Mouse (Mus musculus) erythroblast, adult 5-6 weeks (primary cell): ENCODE results near the gene Dera. TPM values are rescaled to one million over a fixed set of nuclear protein-coding genes. Genes with fewer than 3 reads are reported as not detected.
"Not testable (repeated sequence)": the region's sequence is repeated elsewhere in the genome, so short reads cannot be mapped to it uniquely, and the experiment has no call there.

Experiments
- ATAC-seq: replicated peaks from 2 replicates; pipeline ENCODE4 v1.8.0; 2016; ENCODE audit warnings: moderate number of reproducible peaks, mild to moderate bottlenecking, moderate TSS enrichment, inconsistent platforms; ENCODE audit not compliant: poor library complexity, low FRiP score, severe bottlenecking
- total RNA-seq, 2 experiments: library from RNA; stranded (forward) in 1 of 2; stranded (reverse) in 1 of 2; fragments of 150-400 nt in 1 of 2; fragments of 200-764, 138-1000 nt in 1 of 2; gene quantifications; 2 replicates each; pipeline versions ENCODE4 v1.2.3 to v1.2.4; 2015 to 2017; ENCODE audit warnings: low replicate concordance in 2 of 2

Dera gene
- 12.3 and 20.0 TPM in 2 replicates for total RNA-seq (2015; ENCODE audit: low replicate concordance)
- 7.8 and 15.8 TPM in 2 replicates for total RNA-seq (2017; ENCODE audit: low replicate concordance)

DNA sequence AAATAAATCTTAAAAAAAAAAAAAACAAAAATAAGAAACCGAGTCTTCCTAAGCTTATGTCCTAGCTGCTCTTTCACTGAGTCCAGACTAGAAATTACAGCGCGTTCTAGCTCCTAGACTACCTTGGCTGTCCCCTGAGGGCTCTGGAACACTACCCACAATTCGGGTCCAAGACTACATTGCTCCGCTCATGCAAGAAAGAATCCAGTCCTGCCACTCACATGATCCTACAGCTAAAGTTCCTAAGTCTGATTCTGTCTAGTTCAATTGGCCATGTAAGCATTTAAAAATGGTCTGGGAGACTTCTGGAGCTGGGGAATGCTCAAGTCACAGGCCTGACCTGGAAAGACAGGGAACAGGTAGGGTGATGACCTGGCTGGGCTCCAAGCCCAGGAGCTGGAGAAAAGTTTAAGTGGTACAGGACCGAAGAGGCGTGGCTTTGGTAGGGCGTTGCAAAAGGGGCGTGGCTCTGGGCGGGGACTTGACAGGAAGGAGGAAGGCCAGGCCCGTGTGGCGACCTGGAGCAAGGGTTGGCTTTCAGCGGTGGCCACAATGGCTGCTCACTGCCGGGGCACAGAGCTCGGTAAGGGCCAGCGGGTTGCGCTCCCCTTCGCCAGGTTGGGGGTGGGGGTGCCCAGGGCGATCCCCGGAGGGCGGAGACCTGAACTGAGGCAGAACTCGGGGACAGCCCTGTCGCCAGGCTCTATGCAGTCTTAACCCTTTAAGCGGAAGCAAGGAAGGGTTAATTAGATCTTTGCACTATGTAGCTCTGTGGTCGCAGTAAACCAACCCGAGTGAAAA, at the start of gene Dera:
Gene Dera (plus strand): TSS at position 491 of the 801 bp plus-strand sequence.
- ATAC-seq = peak; percentile 98

DNA sequence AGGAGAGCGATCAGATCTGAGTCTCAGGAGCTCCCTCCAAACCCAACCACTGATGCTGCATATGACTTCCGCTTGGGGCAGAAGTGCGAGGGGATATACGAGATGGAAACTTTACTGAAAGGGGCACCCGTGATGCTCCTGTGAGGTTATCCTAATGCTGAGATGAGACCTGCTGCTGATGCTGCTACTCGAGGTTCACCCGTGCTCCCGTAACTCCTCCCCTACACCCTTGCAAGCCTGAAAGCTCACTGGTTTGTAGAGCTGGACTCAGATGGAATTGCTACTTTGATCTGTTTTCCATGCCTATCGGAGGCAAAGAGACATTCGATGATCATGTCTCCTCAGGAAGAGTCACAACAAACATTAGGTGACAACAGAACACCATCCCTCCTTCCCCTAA, 48.1 kb upstream of the Dera start:
- ATAC-seq = no peak

DNA sequence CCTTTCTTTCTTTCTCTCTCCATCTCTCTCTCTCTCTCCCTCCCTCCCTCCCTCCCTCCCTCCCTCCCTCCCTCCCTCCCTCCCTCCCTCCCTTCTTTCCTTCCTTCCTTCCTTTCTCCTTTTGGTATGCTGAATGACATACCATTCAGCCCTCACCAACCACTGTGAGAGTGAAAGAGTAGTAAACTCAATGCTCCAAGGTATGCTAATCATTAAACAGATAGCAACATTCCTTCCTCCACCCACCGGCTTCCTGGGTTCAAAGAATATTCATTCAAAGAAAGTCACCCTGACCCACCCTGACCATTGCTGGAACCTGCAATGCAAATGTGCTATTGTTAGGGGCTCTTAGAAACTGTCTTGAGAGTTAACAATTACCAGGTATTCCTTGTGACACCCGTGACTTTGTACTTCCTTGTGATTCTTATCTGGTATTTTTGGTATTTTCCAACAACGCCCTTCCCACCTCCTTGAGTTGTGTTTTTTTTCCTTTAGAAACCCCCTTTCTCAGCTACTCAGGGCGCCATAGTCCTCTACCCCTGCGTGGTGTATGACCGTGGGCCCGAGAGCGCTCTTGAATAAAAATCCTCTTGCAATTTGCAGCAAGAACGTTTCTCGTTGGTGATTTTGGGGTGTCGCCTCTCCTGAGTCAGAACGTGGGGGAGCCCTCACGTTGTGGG, 45.5 kb upstream of the Dera start:
- ATAC-seq = not testable (repeated sequence)

DNA sequence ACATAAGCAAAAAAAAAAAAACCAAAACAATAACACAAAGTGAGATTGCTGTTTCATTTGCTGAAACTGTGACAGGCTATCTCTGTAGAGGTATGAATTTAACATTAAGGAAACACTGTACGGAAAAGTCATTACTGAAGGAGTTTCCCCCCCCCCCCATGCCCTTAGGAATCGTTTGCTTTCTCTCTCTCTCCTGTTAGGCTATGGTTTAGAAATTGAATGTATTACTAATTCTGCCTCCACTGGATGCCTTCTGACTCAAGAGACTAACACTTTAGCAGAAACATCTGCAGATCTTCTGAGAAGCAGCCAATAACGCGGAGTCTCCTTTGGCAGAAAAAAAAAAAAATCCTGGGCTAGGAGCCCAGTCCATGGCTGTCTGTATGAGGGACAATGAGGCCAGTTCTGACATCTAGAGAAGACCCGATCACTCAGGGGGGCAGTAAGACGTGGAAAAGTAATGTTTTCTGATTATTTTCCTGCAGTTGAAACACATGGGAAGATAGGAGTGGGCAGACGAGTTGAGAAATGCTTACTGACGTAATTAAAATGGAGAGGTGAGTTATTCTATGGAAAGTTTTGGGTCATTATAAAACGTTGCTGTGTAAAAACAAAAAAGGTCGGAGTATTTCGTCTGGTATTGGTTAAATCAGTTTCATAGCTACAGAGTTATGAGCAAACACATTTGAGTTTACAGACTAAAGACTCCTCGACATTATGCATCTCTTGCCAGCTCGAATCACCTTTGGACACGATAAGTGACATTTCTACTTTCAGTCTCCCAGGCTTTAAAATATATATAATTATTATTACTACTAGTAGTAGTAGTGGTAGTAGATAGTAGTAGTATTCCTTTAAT, 43.9 kb upstream of the Dera start:
- ATAC-seq = no peak

DNA sequence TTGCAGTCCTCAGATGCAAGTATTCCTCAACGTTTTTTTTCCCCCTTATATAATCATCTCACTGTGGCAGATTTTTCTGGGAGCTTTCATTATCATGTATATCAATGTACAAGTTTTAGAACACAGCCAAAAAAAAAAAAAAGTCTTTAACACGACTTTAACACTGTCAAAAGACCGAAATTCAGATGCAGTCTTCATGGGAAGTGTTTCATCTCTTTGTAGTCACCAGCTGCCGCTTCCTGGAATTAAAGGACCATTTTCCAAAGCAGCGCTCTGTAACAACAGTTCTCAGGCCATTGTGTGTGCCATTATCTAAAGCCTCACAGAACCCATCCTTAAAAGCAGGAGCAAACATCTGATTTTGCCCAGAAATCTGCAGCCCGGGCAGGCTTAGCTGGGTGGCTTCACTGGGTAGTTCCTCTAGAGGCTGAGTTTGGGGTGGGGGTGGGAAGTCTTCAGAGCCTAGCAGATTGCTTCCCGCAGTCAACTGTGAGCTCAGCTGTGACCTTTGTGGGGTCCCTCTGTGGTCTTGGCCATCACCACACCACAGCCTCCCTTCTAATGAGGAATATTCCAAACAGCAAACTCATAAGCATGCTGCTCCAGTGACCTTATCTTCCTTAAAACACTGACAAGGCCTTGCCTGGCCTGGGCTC, 41.6 kb upstream of the Dera start:
- ATAC-seq = no peak

DNA sequence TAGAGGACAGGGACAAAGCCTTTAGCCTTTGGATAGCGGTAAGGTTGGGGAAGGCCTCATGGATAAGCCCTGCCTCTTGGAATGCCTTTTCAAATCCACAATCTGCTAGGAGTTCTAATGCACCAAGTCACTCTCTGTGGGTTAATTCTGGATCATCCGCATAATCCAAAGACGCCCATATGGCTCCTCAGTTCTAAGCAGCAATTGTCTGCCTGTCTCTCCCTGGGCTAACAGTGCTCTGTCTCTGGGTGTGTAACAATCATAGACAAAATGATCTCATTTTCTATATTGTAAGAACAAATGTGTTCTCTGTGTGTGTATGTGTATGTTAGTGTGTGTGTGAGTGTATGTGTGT, 41.1 kb upstream of the Dera start:
- no peak for ATAC-seq

DNA sequence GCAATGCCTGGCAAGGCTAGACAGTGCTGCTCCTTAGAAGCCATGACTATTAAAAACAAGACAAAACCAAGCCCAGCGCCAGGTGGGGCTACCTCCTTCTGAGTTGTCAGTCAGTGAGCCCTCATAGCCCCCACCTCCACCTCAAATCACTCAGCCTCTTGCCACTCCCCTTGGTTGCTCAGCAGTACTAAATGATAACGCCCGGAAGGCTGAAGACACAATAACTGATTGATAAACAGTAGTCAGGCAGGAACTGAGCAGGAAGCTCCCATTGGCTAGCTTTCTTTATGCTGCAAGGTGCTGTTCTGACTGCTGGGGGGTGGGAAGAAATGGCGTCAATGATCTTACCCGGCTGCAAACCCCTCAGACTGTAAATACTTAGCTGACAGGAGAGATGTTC, 37.5 kb upstream of the Dera start:
- no peak for ATAC-seq

DNA sequence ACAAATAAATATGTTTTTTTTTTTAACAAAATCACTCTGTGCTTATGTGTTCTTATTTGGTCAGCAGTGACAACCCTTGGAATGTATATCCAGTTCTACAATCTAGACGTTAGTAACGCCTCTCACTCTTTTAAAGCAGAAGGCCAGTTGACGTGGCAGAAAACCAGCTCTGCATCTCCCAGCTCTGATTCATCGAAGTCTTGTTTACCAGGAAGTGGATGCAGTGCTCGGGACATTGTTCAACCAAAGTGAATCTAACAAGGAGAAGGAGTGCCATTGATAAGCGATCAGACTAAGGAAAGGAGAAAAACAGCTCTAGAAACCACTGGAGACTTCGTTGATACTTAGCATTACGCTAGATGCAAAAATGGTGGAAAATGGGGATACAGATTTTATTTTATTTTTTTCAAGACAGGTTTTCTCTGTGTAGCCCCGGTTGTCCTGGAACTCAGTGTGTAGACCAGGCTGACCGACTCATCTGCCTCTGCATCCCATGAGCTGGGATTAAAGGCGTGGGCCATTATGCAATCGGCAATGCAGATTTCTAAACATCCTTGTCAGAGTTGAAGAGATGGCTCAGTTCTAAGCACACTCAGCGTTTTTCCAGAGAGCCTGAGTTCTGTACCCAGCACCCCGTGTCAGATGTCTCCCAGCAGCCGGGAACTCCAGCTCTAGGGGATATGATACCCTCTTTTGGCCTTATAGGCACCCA, 32.0 kb upstream of the Dera start:
- ATAC-seq = no peak

DNA sequence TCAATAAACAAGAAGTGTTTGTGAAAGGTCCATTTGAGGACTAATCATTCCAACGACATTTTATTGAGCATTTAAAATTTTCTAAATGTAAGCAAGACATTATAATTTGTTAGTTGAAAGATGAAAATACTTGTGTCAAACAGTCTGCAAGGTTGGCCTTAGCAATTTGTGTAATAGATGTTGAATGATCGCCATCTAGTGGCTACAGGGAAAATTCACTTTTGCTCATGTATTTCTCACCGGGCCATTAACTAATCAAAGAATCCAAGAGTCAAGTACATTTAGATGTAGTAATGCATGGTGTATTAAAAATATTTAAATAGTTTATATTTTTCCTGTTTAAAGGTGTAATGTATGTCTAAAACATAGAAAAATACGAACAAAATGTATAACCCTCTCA, 30.4 kb upstream of the Dera start:
- peak; percentile 75; the same call in 1 of the 2 replicates for ATAC-seq

DNA sequence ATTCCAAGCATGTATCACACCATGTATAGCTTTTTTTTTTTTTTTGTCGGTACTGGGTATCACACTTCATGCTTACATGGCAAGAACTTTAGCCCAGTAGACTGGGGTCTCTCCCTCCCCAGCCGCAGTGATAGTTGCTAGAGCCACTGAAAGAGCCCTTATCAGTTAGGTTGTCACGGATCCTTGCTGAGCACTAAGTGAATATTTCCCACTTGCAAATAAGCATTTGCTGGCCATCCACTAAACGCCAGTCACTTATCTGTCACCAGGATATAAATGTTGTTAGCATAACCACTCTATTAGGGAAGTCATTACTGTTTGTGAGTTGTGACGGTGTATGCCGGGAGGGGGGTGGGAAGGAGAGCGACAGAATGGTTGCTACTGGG, 19.9 kb upstream of the Dera start:
- ATAC-seq = peak; percentile 40

DNA sequence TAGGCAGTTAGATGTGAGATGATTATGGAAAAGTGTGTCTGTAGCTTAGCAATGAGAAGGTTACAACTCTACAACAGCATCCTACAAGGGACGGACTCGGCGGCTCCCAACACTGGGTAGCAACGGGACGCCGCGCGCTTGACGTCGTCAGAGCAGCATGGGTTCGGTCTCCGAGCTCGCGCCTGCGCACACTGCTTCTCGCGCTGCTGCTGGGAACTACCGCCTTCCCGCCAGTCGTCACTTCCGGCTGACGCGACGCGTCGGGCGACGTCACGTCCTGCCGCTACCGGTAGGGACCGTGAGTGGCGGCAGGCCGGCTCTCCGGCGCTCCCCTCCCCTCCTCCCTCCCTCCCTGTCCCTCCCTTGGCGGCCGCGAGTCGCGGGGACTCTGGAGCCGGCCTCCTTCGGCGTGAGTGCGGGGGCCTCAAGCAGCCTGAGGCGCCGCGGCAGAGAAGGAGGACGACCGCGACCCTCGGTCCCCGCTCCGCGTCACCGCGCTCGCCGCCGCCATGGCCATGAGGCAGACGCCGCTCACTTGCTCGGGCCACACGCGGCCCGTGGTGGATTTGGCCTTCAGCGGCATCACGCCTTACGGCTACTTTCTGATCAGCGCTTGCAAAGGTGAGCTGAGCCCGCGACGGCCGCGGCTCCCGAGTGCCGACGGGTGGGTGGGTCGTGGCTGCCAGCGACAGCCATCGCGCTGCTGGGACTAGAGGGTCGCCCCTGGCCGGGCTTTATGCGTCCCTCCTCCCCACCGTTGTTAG, 19.3 kb upstream of the Dera start, which contains the start of gene Strap:
Gene Strap (plus strand): TSS at position 233 of the 764 bp plus-strand sequence.
- ATAC-seq = peak; percentile 99

DNA sequence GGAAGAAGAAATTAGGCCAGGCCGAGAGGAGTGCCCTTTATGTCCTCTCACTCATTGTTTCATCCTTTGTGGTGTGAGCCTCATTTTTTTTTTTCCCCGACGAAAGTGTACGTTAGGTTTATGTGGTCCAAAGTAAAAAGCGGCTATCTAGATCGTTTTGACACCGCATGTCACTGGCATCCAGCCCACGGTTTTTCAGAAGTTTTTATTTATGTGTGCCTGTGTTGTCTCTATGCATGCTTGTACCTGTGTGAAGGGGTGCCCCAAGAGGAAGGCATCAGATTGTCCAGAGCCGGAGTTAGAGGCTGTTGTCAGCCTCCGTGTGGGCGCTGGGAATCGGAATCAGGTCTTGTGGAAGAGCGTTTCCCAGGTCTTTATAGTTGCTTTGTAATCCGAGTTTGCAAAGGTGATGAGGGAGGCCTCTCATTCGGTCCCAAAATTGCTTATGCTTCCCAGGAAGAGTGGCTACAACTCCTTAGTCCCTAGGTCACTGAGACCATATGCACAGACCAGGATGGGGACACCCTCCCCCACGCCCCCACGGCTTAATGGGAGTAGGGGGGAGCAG, 18.6 kb upstream of the Dera start:
- 0 out of 2 replicates have a peak, but pooled peaks have one; percentile 23 for ATAC-seq

DNA sequence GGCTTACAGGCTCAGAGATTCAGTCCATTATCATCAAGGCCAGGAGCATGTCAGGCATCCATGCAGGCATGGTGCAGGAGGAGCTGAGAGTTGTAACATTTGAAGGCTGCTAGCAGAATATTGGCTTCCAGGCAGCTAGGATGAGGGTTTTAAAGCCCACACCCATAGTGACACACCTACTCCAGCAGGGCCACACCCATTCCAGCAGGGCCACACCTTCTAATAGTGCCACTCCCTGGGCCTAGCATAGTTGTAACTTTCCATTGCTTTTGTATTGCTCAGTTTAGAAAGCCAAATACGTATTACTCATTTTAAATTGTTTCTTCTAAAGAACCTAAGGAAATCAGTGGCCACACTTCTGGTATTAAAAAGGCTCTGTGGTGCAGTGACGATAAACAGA, 13.4 kb upstream of the Dera start:
- ATAC-seq = peak; percentile 74

DNA sequence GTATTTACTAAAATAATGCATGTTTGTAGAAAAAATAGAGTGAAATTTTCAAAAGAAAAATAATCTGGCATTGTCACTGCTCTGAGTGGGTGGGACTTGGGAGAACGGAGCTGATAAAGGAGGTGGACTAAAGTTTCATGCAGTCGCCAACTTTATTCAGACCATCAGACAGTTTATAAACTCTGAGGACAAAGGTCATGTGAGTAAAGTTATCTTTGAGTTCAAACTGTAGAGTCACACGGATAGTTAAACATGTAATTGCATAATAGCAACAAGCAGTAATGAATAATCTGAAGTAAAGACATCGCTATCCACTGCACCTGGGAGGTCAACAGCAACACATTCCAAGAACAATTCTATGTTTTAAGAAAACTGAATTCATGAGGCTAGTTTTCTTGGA, 9.6 kb upstream of the Dera start:
- ATAC-seq = no peak

DNA sequence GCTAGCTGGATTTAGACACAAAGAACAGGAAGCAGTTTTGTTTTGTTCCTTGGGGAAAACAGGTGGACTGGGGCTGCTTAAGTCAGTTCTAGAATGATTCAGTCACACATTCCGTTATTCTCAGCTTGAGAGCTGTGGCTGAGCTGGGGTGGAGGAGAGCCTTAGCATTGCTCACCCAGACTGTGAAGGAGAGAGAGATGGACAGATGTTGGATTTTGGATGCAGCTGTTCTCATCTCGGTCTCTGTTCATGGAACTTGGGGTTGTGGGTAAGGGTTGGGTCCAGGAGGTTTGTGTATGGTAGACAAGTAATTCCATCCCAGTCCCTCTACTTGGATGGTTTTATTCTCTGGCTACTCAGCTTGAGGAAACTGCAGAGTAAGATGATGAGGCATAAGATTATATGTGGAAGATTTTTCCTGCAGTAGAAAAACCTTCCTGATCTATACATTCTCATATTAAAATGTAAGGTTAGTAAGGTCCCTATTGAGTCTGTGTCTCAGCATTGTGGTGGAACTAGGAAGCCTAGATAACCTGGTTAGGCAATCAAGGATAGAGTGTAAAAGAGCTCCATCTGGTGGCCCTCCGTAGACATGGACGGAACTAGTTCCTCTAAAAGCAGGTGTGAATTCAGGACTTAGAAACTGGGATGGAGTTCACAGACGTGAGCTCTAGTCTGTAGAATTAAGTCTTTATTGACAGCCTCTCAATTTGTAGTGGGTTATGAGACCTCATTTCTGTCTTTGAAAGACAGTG, 7.0 kb upstream of the Dera start:
- ATAC-seq = peak; percentile 81

DNA sequence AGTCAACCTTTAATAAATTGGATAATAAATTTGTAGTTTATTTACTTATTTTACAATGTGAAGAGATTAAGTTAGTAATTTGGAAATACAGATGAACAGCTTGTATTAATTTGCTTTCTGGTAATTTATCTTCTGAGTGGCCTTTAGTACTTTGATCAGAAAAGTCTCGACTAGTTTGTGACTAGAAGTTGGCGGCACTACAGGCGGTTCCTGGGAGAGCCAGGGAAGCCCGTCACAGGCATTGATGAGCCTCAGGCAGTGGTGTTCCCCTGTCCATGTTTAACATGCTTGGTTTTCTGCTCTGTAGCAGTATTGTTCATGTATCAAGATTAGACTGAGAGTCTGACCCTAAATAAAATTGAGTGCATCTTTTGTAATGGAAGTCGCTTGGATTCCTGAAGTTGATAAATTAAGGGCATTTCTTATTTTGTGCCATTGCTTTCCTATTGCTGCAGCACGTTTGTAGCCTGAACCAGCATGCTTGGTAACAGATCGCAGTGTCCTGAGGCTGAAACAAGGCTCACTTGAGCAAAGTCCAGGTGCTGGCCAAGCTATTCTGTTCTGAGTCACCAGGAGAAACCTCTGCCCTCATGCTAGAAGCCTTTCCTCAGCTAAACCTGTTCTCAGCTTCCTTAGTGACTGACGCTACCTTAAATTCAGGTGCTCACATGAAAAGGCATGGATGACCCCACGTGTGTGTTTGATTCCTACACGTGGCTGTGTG, 2.6 kb upstream of the Dera start:
- ATAC-seq = no peak

DNA sequence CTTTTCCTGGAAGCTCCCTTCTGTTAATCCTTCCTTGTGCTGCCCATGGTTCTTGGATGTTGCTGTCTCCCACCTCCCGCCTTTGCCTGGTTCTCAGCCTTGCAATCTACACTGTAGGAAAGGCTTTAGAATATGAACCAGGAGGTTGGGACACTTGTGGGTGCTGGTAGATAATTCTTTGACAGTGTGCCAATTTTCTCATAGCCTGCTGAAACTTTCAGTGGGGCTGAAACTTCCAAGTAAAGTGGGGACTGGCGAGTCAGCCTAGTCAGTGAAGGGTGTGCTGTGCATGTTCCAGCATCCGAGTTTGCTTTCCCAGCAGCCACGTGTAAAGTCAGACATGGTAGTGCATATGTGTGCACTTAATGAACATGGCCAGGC, 2.1 kb upstream of the Dera start:
- ATAC-seq = no peak
